Mouse (Mus musculus): ENCODE results near the gene Lrmda. TPM values are rescaled to one million over a fixed set of nuclear protein-coding genes. Genes with fewer than 3 reads are reported as not detected.

Lrmda gene
- total RNA-seq, 1 experiment from 2014 or later, result 4.2 TPM

GRCm38 (mm10) chr14:22960166-22960565 lies 940.7 kb downstream of the Lrmda start:
- DNase-seq, result no peak

- DNase-seq, result no peak
Observed at GRCm38 (mm10) chr14:22964796-22965660, 945.5 kb downstream of the Lrmda start.

- DNase-seq, result no peak
Observed at GRCm38 (mm10) chr14:22968705-22969104, 949.2 kb downstream of the Lrmda start.

- peak; percentile 59 for DNase-seq
Observed at GRCm38 (mm10) chr14:22986736-22987135, 967.2 kb downstream of the Lrmda start.

- no peak for DNase-seq
Observed at GRCm38 (mm10) chr14:22988090-22988669, 968.7 kb downstream of the Lrmda start.

- peak; percentile 73 for DNase-seq
Observed at GRCm38 (mm10) chr14:22995184-22995935, 975.8 kb downstream of the Lrmda start.

- peak; percentile 18 for DNase-seq
Observed at GRCm38 (mm10) chr14:22998906-22999305, 979.4 kb downstream of the Lrmda start.

GRCm38 (mm10) chr14:23011989-23012388 lies 992.5 kb downstream of the Lrmda start:
- no peak for DNase-seq

GRCm38 (mm10) chr14:23014747-23015286 lies 995.3 kb downstream of the Lrmda start:
- DNase-seq, result peak; percentile 38

- no peak for DNase-seq
Observed at GRCm38 (mm10) chr14:23015321-23016067, 996.0 kb downstream of the Lrmda start.

GRCm38 (mm10) chr14:23016068-23016611 lies 996.6 kb downstream of the Lrmda start:
- no peak for DNase-seq

GRCm38 (mm10) chr14:23041002-23041401 lies 1021.5 kb downstream of the Lrmda start:
- DNase-seq, result no peak

GRCm38 (mm10) chr14:23045322-23045721 lies 1025.8 kb downstream of the Lrmda start:
- no peak for DNase-seq

- peak; percentile 85 for DNase-seq
Observed at GRCm38 (mm10) chr14:23046330-23046729, 1026.8 kb downstream of the Lrmda start.

- DNase-seq, result no peak
Observed at GRCm38 (mm10) chr14:23051441-23051840, 1031.9 kb downstream of the Lrmda start.

- DNase-seq, result no peak
Observed at GRCm38 (mm10) chr14:23052833-23053592, 1033.5 kb downstream of the Lrmda start.

GRCm38 (mm10) chr14:23057228-23057976 lies 1037.9 kb downstream of the Lrmda start:
- no peak for DNase-seq

- DNase-seq, result no peak
Observed at GRCm38 (mm10) chr14:23057987-23058386, 1038.5 kb downstream of the Lrmda start.

- no peak for DNase-seq
Observed at GRCm38 (mm10) chr14:23078719-23079118, 1059.2 kb downstream of the Lrmda start.

GRCm38 (mm10) chr14:23084241-23084773 lies 1064.8 kb downstream of the Lrmda start:
- DNase-seq, result no peak
